Mouse (Mus musculus) heart, embryonic 11.5 days (tissue): ENCODE results near the gene Phyhd1. TPM values are rescaled to one million over a fixed set of nuclear protein-coding genes. Genes with fewer than 3 reads are reported as not detected.

ENCODE experiments used
- ATAC-seq: fragments of 200-750 bp; cut with Nextera tagmentation; replicated peaks from 2 replicates; pipeline ENCODE4 v1.8.0; 2017; ENCODE audit warnings: moderate library complexity; ENCODE audit not compliant: insufficient number of reproducible peaks, low FRiP score, low TSS enrichment
- H3K27ac ChIP-seq: fragments of 300-500 bp; sonication (generic); 2 replicates; pipeline ENCODE4 v1.5.1; 2014; ENCODE audit warnings: mild to moderate bottlenecking, low read depth, low read length
- H3K27me3 ChIP-seq: fragments of 300-500 bp; sonication (generic); 2 replicates; pipeline ENCODE4 v1.6.1; 2014; ENCODE audit warnings: mild to moderate bottlenecking, low read length, mixed read lengths; ENCODE audit not compliant: control insufficient read depth, insufficient read depth
- H3K36me3 ChIP-seq: fragments of 300-500 bp; sonication (generic); 2 replicates; pipeline ENCODE4 v1.6.1; 2014; ENCODE audit warnings: mild to moderate bottlenecking, low read length, moderate library complexity, mixed read lengths; ENCODE audit not compliant: control insufficient read depth, insufficient read depth
- H3K4me1 ChIP-seq: fragments of 300-500 bp; sonication (generic); 2 replicates; pipeline ENCODE4 v1.6.1; 2014; ENCODE audit warnings: low read length; ENCODE audit not compliant: control insufficient read depth, insufficient read depth
- H3K4me2 ChIP-seq: fragments of 300-500 bp; sonication (generic); 2 replicates; pipeline ENCODE4 v1.6.1; 2014; ENCODE audit warnings: mild to moderate bottlenecking, moderate library complexity
- H3K4me3 ChIP-seq: fragments of 300-500 bp; sonication (generic); 2 replicates; pipeline ENCODE4 v1.5.1; 2014; ENCODE audit warnings: low read depth, low read length
- H3K9ac ChIP-seq: fragments of 300-500 bp; sonication (generic); 2 replicates; pipeline ENCODE4 v1.6.1; 2014; ENCODE audit warnings: mild to moderate bottlenecking, low read depth, low read length, moderate library complexity
- H3K9me3 ChIP-seq: fragments of 300-500 bp; sonication (generic); replicated peaks from 2 replicates; pipeline ENCODE4 v1.6.1; 2016; ENCODE audit warnings: low read length; ENCODE audit not compliant: control insufficient read depth
- WGBS: fragments of 180-500 bp; shearing (Covaris S2); extraction: QIAGEN DNeasy Blood & Tissue Kit; methylation state at CpG from one replicate; pipeline ENCODE4 v1.1.7; 2014; ENCODE audit not compliant: insufficient replicate concordance; 5-methylcytosine and 5-hydroxymethylcytosine counted together
- polyA plus RNA-seq: library from polyadenylated mRNA; unstranded; fragments of >200 nt; fragmentation: Nextera tagmentation; extraction: Ambion mirVana; gene quantifications from 2 replicates; pipeline ENCODE4 v1.2.1, GENCODE M21; 2014

Phyhd1 gene
- polyA plus RNA-seq, 1 experiment from 2014 or later: 4.7 TPM

DNA sequence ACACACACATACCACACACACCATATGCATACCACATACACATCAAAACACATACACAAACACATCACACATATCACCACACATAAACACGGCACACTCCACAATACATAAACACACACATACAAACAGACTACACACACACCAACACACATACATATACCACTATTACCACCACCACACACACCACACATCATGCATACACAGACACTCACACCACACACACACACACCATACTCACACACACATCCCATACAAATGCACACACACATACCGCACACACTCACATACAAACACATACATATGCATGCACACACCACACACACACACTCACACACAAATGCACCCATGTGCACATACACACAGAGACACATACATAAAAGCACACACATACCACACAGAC, 1.5 kb downstream of the Phyhd1 start:
- Histone ChIP-seq H3K4me1 (peaks cover 34% of the 10 kb centered on the region), H3K27ac (peak overlapping the region; percentile 86; the same call in 1 of the 2 replicates), H3K9me3 (no peaks in the 10 kb centered on the region), H3K4me3 (no peak overlapping the region), H3K4me2 (no peak overlapping the region), H3K27me3 (no peaks in the 10 kb centered on the region), H3K9ac (no peak overlapping the region), H3K36me3 (peaks cover 5% of the 10 kb centered on the region)
- ATAC-seq: no peak
- 96% methylated on average over 2 of the region's 2 CpGs for WGBS

DNA sequence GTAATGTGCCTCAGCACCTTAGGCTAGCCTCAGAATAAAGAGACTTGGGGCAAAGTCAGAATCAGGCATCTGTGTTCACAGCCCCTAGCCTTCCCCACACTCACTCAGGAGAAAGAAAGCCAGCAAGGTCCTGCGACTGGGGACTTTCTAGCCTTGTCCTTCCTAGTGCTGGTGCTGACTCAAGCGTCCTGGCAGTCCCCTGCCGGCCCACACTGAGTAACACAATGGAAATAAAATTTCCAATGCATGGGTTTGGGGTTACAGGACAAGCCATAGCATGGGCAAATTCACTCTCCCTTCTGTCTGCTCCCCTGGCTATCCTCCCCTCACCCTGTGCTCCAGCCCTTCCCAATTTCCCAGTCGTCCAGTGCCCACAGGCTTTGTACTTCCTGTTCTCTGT, 2.4 kb downstream of the Phyhd1 start:
- Histone ChIP-seq H3K4me1 (peaks cover 34% of the 10 kb centered on the region), H3K36me3 (peaks cover 3% of the 10 kb centered on the region), H3K9me3 (no peaks in the 10 kb centered on the region), H3K4me2 (no peak overlapping the region), H3K4me3 (no peak overlapping the region), H3K27ac (0 out of 2 replicates have a peak overlapping the region, but pooled peaks have one; percentile 24), H3K9ac (no peak overlapping the region), H3K27me3 (no peaks in the 10 kb centered on the region)
- WGBS: 48% methylated on average over 4 of the region's 4 CpGs
- ATAC-seq: no peak

DNA sequence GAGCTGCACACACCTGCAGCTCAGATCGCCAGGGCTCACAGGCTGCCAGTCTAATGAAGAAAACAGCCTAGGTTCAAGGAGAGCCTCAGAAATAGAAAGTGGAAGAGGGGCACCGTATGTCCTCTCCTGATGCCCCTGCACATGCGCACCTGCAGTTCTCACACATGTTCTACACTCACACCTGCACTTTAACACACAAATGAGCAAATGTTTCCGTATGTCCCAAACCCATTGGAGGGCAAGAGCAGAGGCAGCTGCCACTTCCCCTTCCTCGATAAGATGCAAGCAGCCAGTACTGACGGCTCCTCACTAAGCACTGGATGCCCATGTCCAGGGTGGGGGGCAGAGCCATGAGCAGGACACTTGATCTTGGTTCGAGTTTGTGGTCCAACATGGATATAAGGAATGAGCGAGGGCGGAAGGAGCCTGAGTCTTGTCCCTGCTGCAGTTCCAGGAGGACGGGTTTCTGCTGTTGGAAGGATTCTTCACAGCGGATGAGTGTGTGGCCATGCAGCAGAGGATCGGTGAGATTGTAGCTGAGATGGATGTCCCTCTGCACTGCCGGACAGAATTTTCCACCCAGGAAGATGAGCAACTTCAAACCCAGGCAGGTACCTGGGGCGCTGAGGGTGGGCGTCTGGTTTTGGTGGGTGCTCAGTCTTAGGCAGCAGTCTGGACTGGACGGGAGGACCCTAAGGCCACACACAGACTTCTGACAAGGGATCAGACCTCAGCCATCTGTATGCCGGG, 3.4 kb downstream of the Phyhd1 start:
- Histone ChIP-seq H3K4me3 (no peak overlapping the region), H3K9ac (no peak overlapping the region)
- no peak for ATAC-seq

DNA sequence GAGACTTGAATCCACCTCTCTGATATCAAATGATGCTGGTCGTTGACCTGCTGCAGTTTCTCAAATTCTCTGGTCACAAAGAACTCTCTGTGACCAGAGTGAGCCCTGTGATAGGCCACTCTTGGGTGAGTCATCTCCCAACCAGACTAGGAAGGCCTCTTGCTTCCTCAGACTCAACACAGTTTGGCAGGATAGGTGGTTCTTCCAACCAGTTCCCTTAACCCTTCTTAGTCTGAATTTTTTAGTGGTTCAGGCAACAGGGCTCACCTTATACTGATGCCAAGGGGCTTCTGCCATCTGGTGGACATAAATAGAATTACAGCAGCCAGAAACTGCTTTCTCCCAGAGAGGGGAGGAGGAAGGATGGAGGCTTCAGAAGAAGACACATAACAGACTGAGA, 4.1 kb downstream of the Phyhd1 start:
- no peak overlapping the region for H3K4me3 ChIP-seq
- H3K9ac ChIP-seq: no peak overlapping the region
- H3K4me2 ChIP-seq: no peak overlapping the region
- peak overlapping the region; percentile 71; the same call in 1 of the 2 replicates for H3K27ac ChIP-seq
- H3K27me3 ChIP-seq: no peaks in the 10 kb centered on the region
- no peak; the same call in 1 of the 2 replicates for ATAC-seq
- H3K9me3 ChIP-seq: no peaks in the 10 kb centered on the region
- no peaks in the 10 kb centered on the region for H3K36me3 ChIP-seq
- WGBS: 51% methylated on average over 1 of the region's 1 CpGs
- H3K4me1 ChIP-seq: peaks cover 20% of the 10 kb centered on the region

More for the DNA sequence above, 3.4 kb downstream of the Phyhd1 start:
- Histone ChIP-seq H3K4me1 (peaks cover 27% of the 10 kb centered on the region), H3K36me3 (no peaks in the 10 kb centered on the region), H3K4me2 (no peak overlapping the region), H3K27me3 (no peaks in the 10 kb centered on the region), H3K27ac (peak overlapping the region; percentile 71), H3K9me3 (no peaks in the 10 kb centered on the region)
- WGBS: 84% methylated on average over 17 of the region's 17 CpGs

DNA sequence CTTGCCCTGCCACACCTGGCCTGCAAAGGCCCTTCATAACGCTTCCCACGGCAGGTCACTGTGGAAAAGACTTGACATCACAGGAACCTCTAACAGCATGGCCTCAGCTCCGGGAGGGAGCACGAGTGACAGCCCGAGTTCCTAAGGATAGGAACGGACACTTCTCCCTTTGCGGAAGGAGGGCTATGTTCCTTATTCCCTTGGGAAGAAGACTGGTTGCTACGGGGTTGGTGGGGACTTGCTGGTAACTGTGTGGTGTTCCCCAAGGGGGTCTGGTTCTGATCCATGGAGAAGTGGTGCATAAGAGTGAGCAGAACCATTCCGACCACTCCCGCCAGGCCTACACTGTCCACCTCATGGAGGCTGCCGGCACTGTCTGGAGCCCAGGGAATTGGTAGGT, 14.7 kb downstream of the Phyhd1 start, which contains the start of gene Gm28038:
Gene Gm28038, plus strand, starts transcription at position 301 of the 400 bp plus-strand sequence.
- H3K9ac ChIP-seq: no peak within 1 kb of the TSS
- no peak within 1 kb of the TSS for H3K4me2 ChIP-seq
- H3K4me3 ChIP-seq: no peak within 1 kb of the TSS
- H3K4me1 ChIP-seq: peaks cover 8% of the 10 kb centered on the region
- no peak within 1 kb of the TSS for H3K27ac ChIP-seq
- WGBS: 87% methylated on average over 11 of the region's 11 CpGs
- ATAC-seq: no peak
- H3K36me3 ChIP-seq: no peaks in the 10 kb centered on the region
- no peaks in the 10 kb centered on the region for H3K9me3 ChIP-seq
- H3K27me3 ChIP-seq: no peaks in the 10 kb centered on the region

DNA sequence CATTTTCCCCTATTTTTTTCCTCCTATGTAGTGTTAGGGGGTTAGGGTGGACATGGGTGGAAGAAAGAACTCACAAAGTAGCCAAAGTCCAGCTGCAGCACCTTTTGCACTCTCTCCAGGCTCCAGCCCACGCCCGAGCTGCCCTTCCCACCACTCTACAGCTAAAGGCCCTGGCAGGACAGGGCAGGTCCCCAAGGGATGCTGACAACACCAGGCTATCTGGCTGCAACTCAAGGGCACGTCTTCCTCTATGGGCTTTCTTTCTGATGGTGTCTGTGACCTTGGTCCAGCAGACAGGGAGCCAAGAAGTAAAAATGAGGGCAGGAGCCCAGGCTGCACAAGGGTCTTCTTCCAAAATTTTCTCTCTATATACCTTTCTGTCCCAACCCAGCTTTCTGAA, 15.6 kb downstream of the Phyhd1 start:
- no peaks in the 10 kb centered on the region for H3K9me3 ChIP-seq
- no peak overlapping the region for H3K27ac ChIP-seq
- H3K4me1 ChIP-seq: peaks cover 8% of the 10 kb centered on the region
- ATAC-seq: no peak
- WGBS: 58% methylated on average over 3 of the region's 3 CpGs
- no peaks in the 10 kb centered on the region for H3K36me3 ChIP-seq
- no peaks in the 10 kb centered on the region for H3K27me3 ChIP-seq
- no peak overlapping the region for H3K4me3 ChIP-seq
- no peak overlapping the region for H3K9ac ChIP-seq
- H3K4me2 ChIP-seq: no peak overlapping the region

DNA sequence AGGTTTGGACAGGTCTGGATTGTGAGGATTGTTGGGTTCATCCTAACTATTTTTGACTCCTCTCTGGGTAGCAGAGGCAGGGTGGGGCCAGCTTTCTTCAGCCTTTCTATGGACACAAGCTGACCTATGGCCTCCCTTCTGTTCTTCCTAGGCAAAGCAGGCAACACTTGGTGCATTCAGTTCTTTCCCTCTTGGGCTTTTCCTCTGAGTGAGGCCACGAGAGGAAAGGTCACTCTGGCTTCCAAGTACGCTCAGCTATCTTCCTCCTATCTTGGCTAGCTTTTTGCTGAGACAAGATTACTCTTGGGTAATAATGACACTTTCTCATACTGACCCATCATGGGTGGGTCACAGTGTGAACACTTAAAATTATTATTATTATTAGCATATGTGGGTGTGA, 17.2 kb downstream of the Phyhd1 start:
- no peak overlapping the region for H3K9ac ChIP-seq
- peaks cover 13% of the 10 kb centered on the region for H3K4me1 ChIP-seq
- no peak for ATAC-seq
- H3K27ac ChIP-seq: no peak overlapping the region
- no peak overlapping the region for H3K4me2 ChIP-seq
- H3K4me3 ChIP-seq: no peak overlapping the region
- H3K9me3 ChIP-seq: no peaks in the 10 kb centered on the region
- no peaks in the 10 kb centered on the region for H3K36me3 ChIP-seq
- 81% methylated on average over 2 of the region's 2 CpGs for WGBS
- H3K27me3 ChIP-seq: no peaks in the 10 kb centered on the region

DNA sequence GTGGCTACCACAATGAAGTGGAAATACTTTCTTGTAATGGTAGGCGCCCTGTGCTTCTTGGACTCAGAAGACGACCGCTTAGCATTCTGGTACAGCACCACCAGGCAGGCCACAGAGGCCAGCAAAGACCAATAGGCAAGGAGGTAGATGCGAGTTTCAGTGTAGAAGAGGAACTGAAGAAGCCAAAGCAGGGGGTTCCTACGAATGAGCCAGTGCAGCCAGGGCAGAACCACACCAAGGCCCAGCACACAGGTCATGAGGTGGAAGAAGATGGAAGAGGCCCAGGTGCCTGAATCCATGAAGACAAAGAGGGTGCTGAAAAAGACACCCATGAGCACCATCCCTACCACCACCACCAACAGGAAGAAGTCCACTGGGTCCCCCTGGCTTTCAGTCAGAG, 19.0 kb downstream of the Phyhd1 start:
- ATAC-seq: no peak
- 89% methylated on average over 5 of the region's 5 CpGs for WGBS
- H3K27me3 ChIP-seq: no peaks in the 10 kb centered on the region
- no peaks in the 10 kb centered on the region for H3K36me3 ChIP-seq
- no peak overlapping the region for H3K27ac ChIP-seq
- peak overlapping the region; percentile 97 for H3K4me3 ChIP-seq
- peaks cover 13% of the 10 kb centered on the region for H3K4me1 ChIP-seq
- H3K9me3 ChIP-seq: no peaks in the 10 kb centered on the region
- no peak overlapping the region; the same call in 1 of the 2 replicates for H3K9ac ChIP-seq
- peak overlapping the region; percentile 75 for H3K4me2 ChIP-seq
